Mouse (Mus musculus) spleen, adult 18-20 months (tissue): Measurements from ENCODE around the gene Gpsm1.
"Not testable (repeated sequence)": the region's sequence is repeated elsewhere in the genome, so short reads cannot be mapped to it uniquely, and the experiment has no call there.

ENCODE experiments used
- DNase-seq, 2 experiments: peaks; one replicate each; pipeline ENCODE4 v3.0.0; 2022; ENCODE audit warnings: mixed read lengths in 2 of 2

Gene Gpsm1

DNA sequence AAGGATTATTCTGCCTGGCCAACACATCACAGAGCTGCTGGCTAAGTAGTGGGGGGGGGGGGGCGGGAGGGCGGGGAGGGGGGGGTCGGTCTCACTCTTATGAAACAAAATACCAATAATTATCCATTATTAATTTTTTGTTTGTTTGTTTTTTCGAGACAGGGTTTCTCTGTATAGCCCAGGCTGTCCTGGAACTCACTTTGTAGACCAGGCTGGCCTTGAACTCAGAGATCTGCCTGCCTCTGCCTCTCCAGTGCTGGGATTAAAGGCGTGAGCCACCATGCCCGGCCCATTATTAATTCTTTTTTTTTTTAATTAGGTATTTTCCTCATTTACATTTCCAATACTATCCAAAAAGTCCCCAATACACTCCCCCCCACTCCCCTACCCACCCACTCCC lies 65.6 kb downstream of the Gpsm1 start:
- not testable (repeated sequence) for DNase-seq

DNA sequence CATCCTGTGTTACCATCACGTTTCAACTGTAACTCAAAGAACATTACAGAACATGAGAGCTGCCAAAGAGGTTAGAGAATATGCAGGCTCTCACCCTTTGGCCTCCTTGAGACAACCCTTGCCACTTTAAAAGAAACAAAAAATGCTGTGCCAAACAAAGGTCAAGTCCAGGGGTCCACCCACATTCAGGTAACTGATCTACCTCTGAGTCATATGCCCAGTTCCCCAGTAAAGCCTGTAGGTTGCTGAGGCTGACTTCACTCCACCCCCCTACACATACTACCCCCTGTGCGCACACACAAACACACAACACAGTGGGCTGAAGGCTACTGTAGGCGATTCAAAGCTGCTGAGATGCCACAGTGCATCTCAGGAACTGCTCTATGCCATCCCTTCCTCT lies 72.4 kb downstream of the Gpsm1 start:
- no peak for DNase-seq

DNA sequence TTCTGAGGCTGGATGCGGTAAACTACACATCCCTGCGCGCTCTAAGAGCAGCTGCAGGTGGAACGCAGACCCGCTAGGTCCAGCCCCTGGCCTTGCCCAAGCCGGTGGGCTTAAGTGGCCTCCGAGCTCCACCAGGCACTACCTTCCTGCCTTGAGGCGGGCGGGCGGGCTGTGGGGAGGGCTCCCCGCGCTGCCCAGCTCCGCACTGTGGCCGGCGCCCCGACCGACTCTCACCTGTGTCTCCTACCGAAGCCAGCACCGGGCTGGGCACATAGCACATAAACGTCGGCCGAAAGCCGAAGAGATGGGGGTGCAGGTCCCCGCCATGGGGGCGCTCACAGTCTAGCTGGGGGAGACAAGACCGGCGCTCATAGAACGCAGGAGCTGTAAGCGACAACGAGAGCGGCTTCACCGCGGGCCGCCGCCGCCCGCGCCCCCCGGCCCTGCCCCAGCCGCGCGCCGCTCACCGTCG lies 73.4 kb downstream of the Gpsm1 start:
- DNase-seq = peak in 1 of 2 experiments; percentile 16

DNA sequence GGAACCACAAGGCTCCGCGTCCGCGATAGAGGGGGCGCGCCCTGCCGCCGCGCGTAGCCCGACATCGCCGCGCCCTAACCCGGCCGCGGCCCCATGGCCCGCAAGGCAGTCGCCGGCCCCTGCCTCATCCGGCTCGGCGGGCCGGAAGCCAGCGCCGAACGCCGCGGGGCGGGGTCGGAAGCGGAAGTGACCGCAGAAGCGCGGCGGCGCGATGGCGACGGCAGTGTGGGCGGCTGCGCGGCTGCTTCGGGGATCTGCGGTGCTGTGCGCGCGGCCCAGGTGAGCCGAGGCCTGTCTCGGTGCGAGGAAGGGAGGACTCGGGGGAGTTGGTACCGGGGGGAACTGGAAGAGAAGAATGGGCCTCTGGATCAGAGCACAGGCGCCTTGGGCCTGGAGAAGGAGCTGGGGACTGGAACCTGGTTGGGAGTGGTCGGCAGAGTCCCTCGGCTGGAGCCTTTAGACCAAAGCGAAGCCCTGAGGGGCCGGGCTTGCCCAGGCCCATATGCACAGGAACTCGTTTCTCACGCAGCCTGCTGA lies 73.9 kb downstream of the Gpsm1 start, which contains the start of the genes Entr1 and Pmpca:
Entr1 (minus strand) TSS at position 163 of the 537 bp plus-strand sequence.
Pmpca (plus strand) TSS at position 186 of the 537 bp plus-strand sequence.
- DNase-seq = peak; percentile 71 to 82

DNA sequence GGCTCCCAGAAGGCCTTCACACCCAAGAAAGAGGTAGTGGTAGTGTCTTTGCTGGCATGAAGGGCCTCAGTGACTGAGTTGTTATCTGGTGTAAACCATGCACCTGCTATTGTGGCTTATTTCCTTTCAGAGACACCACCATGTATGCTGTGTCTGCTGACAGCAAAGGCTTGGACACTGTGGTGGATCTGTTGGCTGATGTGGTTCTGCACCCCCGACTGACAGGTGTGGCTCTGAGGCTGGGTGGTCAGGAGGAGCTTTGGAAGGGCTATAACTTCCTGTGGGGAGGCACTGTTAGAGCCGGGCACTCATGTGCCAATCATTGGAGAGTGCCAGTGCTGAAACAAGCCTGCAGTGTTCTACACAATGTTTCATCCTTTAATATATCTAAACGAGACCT lies 75.6 kb downstream of the Gpsm1 start:
- DNase-seq = no peak

DNA sequence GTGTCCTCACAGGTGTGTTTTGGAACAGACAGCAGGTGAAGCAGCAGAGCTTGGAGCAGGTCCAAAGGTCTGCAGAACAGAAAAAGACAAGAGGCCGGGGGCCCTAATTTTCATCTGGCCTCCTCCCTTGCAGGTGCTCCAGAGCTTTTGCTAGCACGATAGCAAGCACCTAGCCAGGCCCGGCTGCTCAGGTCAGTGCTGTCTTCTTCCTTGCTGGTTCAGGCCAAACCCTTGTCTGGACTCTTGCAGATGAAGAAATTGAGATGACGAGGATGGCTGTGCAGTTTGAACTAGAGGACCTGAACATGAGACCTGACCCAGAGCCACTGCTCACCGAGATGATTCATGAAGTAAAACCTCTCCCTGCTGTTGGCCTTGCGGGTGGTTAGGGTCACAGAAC lies 76.3 kb downstream of the Gpsm1 start:
- DNase-seq = no peak
